Mouse (Mus musculus) urinary bladder, postnatal 4 days (tissue): ENCODE results near the gene Mpg.

Source experiments
- DNase-seq, 2 experiments: peaks; one replicate each; pipeline ENCODE4 v3.0.0; 2021 to 2022; ENCODE audit warnings: low spot score in 2 of 2

Gene Mpg

DNA sequence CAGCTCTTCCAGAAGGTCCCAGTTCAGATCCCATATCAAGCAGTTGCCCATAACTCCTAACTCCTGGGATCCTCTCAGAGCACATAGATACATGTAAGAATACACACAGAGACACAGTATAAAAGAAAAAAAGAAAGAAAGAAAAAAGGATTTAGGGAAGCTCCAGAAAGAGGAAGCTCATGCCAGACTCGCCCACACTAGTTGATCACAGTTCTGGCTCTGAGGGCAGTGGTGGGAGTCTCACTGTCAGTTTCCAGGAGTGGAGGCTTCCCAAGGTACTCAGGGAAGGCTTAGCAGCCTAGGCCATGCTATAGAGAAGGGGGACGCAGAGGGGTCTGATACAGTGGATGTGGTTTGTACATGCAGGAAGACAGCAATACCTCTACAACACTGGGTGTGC, 4.8 kb downstream of the Mpg start:
- no peak for DNase-seq

GRCm38 (mm10) chr11:32232848-32233247, 6.5 kb downstream of the Mpg start:
- DNase-seq: peak in 1 of 2 experiments; percentile 56

DNA sequence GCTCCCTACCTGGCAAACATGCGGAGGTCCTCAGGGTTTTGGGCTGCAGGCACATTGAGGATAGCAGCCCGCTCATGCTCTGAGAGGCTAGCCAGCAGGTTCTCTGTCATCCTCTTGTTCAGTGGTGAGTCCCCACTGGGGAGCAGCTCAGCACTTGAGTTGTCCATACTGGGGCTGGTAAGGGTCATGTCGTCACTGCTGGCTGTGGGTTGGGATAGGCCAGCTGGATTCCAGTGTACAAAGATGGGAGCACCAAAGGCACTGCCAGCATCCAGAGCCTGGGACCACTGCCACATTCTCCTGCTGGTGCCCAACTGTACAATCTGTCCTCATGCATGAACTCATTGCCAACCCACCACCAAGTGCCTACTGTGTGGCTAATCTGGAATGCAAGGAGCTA, 7.6 kb downstream of the Mpg start:
- DNase-seq: no peak

DNA sequence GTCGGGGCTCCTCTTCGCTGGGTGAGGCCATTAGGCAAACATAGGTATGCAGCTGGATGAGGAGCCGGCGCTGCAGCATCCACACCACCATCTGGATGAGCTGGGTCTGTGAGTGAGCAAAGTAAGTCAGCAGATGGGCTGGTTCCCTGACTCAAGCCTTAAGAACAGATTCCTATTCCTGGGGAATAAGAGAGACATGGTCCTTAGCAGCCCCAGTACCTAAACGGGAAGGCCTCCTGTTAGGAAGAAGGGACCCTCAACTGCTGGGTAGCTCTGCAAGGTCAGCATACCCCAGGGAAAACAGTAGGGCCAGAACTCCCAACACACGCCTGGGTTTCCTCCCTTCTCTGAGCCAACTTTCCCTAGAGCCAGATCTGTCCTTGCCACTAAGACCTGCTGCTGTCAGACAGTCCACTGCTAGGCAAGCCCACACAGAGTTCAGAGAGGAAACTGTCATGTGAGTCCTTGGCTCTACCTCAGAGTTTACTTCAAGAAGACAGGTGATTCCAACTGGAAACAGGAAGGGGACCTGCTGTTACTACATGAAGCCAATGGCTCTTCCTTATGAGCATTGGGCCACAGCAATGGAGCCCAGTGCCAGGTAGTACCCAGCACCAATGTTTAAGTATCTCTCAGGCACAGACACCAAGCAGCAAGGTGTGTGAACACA, 8.6 kb downstream of the Mpg start:
- no peak for DNase-seq

DNA sequence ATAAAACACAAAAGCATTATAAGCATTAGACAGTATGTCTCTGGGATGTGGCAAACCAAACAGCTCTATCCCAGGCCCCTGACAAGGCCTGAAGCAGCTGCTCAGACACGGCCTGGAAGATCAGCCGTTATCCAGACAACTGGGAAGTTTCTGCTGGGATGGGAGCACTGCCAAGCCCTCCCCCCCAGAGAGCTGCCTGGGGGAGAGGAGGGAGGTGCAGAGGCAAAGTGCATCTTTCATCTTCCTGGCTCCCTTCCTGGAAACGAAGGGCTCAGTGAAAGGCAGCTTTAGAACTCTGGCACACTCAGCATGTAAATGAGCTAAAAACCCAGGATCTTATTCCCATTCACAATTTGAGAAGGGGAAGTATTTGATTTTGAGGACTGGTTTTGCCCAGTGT, 9.3 kb downstream of the Mpg start:
- DNase-seq: peak; percentile 79 to 81

- no peak for DNase-seq
Measured at GRCm38 (mm10) chr11:32236132-32236531, 9.8 kb downstream of the Mpg start.

DNA sequence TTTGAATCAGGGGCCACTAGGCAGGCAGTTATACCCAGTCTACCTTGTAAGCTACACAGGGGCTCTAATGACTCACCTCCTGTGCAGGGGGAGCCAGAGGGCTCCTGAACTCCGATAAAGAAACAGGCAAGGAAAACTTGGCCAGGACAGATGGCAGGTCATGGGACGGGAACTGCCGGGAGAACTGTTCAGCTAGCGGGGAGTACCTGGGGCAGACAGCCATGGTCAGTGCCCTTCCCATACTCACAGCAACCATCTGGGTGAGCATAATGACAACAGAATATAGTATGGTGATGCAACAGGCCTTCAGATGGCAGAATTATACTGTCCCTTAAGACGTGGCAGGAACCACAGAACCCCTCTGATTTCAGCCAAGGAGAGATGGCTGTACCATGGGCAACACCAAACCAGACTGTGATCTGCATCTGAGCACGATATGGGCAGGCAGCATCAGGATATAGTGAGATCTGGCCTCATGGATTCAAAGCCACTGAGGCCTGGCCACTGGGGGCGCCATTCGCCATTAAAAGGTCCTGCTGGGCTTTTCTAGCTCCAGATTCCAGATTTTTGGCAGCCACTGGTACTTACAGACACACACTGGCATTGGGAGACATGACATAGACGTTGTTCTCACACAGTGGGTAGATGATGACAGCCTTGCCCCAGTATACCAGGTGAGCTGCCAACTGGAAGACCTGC, 10.6 kb downstream of the Mpg start:
- no peak for DNase-seq

- no peak for DNase-seq
Measured at GRCm38 (mm10) chr11:32237411-32237795, 11.1 kb downstream of the Mpg start.

DNA sequence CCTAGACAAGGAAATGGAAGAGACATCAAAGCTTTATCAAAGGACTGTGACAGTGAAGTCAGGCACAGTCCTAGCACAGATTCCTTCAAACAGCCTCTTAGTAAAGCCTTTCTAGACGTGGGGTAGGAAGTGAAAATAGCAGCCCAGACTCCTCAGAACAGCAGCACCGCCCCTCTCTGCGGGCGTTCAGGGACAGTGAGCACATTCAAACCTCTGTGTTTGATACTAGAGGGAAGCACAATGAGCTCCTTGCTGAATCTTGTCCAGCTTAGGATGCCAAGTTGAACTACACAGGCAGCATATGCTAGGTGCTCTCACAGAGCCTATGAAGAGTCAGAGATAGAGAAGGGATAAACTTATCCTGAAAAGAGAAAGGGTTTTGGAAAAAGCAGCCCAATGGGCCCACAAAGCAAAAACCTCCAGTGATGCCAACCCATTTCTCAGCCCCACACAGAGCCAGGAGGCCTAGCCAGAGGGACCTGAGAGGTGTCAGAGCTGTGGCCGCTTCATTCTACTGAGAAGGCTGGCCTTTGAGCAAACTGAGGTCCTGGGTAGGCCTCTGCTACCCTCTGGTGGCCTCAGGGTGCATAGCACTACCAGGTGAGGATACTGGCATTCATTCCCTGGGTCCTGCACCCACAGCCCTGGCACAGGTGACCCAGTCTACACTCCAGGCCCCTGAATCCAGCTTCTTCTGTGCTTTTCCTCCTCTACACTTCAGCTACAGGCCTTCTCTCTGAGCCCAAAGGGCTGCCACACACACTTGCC, 12.0 kb downstream of the Mpg start:
- peak in 1 of 2 experiments; percentile 46 for DNase-seq

DNA sequence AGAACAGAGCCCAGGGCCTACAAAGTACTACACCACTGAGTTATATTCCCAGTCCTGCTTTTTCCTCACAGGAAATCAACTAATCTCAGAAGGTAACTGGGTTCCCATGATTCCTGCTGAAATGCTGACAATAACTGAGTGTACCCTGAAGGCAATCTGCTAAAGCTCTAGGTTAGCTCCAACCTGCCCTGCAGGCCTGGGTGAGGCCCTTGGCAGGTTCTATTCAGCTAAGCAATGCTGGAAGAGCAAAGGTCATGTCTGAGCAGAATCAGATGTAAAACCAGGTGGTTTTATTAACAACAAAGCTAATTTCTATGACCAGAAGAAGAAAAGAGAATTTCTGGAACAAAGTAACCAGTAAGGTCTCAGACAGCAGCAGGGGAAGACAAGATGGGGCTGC, 15.1 kb downstream of the Mpg start:
- DNase-seq: no peak

GRCm38 (mm10) chr11:32242209-32242608, 15.9 kb downstream of the Mpg start:
- no peak for DNase-seq

- no peak for DNase-seq
Measured at GRCm38 (mm10) chr11:32243205-32243955, 17.1 kb downstream of the Mpg start.

DNA sequence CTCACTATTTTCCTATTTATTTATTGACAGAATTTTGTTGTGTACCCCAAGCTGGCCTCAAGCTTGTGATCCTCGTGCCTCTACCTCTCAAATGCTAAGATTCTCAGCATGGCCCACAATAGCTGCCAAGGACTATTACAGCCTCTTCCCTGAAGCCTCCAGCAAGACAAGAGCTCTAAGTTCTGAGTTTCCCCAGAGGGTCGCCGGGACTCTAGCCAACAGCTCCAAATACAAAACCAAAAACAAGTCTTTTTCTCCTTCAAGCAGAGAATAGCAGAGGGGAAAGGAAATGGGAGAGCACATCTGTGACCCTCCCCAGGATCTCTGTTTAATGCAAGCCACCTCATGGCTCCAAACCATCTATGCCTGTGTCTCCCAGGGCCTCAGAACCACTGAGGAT, 17.8 kb downstream of the Mpg start:
- no peak for DNase-seq

GRCm38 (mm10) chr11:32244617-32245016, 18.3 kb downstream of the Mpg start:
- no peak for DNase-seq

GRCm38 (mm10) chr11:32245614-32246013, 19.3 kb downstream of the Mpg start:
- DNase-seq: no peak

DNA sequence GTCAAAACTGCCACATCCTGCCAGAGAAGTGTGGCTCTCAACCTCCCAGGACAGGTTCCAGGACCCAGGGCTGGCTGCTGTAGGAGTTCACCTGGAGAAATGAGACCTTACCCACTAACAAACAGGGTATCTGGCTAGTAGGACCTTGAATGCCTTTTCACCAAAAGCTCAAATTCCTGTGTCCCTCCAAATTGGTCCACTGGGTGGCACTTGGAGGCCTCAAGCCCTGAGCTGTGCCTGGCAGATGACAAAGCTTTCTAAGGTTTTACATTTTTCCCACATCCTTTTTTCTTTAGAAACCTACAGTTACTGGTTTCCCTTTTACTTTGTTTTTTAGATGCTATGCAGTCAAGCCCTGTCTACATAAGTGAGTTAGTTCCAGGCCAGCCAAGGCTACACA, 20.8 kb downstream of the Mpg start:
- no peak for DNase-seq

- no peak for DNase-seq
Measured at GRCm38 (mm10) chr11:32248350-32248749, 22.0 kb downstream of the Mpg start.

- DNase-seq: no peak
Measured at GRCm38 (mm10) chr11:32250880-32251763, 24.8 kb downstream of the Mpg start.

DNA sequence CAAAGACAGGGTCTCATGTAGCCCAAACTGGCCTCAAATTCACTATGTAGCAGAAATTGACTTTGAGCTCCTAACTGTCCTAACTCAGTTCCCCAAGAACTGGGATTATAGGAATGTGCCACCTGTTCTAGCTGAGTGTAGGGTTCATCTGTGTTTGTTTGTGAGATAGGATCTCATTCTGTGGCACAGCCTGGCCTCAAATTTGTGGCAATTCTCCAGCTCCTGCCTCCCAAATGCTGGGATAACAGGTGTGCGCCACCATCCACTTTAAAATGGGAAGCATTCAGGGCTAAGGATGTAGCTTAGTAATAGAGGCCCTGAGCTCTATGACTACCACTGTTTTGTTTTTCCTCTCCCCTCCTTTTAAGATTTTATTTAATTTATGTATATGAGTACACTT, 26.8 kb downstream of the Mpg start:
- no peak for DNase-seq

DNA sequence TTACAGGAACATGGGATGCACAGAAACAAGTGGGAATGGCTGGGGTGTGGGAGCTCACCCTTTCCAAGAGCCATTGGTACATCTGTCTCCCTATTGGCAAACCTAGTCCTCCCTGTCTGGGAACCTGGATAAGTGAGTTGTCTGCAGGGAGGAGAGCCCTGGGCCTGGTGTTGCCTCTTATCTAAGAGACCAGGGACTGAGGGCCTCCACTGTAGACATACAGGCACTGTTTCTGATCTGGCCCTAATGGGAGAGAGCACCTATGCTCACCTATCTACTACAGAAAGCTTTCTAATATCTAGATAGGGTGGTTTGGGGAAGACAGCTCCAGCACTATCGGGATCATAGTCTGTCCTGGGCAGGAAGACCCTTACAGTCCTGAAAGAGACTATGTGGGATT, 29.8 kb downstream of the Mpg start:
- no peak for DNase-seq

GRCm38 (mm10) chr11:32256566-32256965, 30.3 kb downstream of the Mpg start:
- no peak for DNase-seq
